Mouse (Mus musculus) NIH3T3 (cell line): ENCODE measurements around the gene Myrip.
"Not testable (repeated sequence)": the region's sequence is repeated elsewhere in the genome, so short reads cannot be mapped to it uniquely, and the experiment has no call there.

ENCODE experiments used
- DNase-seq: peaks from one replicate; pipeline ENCODE4 v3.0.0-alpha.2; 2012; ENCODE audit warnings: low read depth

Myrip gene

DNA sequence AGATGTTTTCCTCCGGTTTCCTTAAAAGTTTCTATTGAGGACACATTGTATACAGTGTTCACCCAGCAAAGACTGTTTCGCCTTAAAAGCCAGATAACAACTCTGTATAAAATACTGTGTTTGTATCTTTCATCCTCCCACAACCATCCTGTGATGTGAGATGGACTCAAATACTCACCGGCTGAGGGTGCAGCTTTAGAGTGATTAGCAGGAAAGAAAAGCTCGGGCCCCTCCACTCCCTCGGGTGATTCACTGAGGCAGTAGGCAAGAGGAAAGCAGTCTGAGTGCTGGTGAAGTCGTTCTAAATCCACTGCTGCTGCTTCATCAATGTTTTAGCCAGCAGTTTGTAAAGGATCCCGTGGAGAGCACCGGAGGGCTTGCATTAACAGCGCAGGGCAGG lies 93.9 kb downstream of the Myrip start:
- no peak for DNase-seq

DNA sequence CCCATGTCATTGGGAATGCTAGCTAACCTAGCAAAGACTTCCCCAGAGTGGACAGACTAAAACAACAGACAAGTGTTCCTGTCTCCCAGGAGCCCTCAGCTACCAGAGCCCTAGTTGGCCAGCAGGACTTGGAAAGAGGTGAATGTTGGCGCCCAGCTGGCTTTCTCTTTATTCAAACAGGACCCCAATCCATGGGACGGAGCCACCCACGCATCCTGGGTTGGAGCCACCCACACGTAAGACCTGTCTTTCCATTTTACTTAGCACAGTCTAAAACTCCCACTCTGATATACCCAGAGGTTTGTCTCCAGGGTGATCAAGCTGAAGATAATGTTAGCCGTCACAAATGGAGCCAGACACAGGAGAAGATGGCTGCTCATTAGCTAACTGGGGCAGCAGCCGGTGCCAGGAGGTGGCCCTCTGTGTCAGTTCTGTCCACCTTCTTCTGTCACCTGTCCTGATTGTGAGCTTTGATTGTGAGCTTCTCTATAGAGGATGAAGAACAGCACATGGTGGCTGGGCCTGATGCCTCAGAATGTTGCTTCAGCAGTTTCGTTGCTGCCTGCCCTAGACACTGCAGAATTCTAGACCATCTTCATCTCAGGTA lies 95.4 kb downstream of the Myrip start:
- no peak for DNase-seq

DNA sequence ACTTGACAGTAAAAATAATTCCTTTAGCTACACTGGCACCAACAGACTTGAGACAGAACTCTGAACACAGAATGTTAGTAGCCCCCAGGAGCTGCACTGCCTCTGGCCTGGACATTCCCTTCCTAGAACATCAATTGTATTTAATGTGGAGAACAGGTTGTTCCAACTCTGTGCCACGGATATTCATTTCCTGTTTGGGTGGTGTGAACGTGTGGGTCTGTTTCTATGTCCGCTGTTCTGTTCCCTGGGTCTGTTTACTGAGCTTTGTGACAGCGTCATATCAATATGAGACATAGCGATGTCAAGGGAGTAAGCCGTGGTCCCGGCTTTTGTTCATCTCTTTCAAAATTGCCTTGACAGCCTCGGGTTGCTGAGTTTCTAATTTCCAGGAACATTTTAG lies 97.0 kb downstream of the Myrip start:
- DNase-seq = no peak

DNA sequence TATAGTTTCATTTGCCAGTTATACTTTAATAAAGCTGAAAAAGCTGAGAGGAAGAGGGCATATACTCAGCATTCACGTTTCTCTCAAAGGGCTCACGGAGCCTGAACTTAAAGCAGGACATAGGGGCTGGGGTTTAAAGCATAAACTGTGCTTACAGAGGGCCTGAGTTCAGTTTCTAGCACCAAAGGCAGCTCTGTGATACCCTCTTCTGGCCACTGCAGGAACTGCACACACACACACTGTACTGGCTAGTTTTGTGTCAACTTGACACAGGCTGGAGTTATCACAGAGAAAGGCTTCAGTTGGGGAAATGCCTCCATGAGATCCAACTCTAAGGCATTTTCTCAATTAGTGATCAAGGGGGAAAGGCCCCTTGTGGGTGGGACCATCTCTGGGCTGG lies 98.2 kb downstream of the Myrip start:
- not testable (repeated sequence) for DNase-seq

DNA sequence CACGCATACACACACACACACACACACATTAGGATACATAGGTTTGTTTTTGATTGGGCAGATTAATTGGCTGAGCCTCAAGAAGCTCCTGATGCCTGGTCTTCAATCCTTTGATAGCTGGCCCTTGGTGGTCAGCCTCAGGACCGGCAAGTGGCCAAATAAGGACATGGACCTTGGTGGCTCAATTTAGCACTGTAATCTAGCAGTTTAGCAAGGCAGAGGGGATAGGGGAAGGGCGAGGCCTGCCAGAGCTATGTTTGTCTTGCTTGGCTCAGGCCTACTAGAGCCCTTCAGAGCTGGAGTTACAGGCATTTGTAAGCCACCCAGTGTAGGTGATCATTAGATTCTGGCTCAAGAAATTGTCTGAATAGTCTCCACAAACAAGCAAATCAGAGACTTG lies 101.1 kb downstream of the Myrip start:
- no peak for DNase-seq

DNA sequence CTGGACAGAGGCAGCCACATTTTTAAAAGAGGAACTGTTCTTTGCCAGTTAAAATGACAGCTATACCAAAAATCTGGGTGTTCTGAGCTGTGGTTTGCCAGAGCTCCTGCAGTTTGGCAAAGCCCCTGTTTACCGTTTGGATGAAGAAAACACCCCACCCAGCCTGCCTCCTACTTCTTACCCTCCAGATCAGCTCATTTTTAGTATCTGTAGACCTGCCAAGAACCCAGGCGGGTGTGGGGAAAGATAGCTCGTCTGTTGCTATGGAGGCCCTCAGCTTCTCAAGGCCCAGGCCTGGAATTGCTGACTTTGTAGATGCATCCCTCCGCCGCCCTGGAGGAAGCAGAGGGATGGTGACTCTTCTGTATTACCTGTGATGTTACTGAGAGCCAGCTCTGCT lies 102.3 kb downstream of the Myrip start:
- DNase-seq = no peak

DNA sequence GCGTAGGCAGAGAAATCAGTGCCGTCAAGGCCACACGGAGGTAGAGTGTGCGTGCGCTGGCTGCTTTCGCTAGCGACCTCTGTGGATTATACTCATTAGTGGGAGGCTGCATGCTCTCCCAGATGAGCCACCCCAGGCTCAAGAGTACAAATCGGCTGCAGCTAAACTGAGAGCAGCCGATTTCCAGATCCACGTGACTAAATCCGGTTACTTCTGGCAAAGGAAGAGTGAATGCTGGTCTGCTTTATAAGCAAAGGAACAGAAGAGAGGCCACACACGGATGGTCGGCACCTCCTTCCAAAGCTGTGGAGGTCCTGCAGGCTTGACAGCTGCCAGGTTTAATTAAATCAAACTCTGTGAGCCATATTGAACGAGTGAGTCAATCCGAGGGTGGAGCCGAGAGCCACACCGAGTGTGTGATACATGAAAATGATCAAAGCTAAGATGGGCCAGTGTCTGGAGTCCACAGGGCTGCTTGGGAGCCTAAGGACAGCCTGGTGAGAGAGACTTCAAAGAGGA lies 108.4 kb downstream of the Myrip start:
- no peak for DNase-seq

DNA sequence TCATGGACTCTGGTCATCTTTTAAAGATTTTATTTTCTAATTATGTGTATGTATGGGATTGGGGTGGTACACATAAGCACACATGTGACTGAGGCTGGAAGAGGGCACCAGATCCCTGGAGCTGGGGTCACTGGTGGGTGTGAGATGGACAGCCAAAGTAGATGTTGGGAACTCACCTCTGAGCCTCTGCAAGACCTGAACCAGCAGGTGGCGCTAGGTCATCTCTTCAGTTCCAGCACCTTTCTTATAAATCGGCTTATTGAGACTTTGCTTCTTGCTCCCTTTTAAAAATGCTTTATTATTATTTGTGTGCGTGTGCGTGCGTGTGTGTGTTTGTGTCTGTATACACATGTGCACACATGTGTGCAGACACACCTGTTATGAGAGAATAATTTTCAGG lies 109.1 kb downstream of the Myrip start:
- DNase-seq = peak; percentile 72

DNA sequence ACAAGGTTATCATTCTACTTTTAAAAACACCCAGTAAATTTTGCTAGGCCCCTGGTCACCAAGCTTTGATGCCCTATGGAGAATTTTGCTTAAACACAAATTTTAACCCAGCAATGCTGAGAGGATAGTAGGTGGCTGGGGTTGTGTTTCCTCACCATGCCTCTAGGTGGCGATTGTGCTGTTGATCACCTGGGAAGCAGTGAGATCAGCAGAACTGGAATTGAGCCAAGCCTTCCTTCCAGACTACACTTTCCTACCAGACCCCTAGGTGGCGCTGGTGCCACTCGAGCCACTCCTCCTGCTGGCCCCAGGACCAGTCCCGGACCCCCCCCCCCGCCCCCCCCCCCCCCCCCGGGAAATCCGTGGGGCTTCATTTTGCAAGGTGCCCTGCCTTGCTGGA lies 114.2 kb downstream of the Myrip start:
- DNase-seq = peak; percentile 72

DNA sequence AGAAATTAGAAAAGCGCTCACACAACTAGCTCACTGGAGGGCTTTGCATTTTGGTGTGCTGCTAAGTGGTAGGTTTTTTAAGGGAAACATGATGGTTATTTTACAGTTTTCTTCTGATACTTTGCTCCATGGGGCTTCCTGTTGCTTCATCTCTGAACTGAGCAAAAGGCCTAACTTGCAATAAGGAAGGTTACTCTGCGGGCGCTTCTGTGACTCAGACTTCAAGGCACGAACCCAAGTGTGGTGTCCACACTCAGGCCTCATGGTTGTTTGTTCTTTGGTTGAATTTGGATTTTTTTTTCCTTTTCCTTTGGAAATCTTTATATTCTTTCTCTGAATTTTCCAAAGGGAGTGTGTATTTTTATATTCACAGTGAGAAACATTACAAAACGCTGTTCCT lies 114.8 kb downstream of the Myrip start:
- peak; percentile 67 for DNase-seq

DNA sequence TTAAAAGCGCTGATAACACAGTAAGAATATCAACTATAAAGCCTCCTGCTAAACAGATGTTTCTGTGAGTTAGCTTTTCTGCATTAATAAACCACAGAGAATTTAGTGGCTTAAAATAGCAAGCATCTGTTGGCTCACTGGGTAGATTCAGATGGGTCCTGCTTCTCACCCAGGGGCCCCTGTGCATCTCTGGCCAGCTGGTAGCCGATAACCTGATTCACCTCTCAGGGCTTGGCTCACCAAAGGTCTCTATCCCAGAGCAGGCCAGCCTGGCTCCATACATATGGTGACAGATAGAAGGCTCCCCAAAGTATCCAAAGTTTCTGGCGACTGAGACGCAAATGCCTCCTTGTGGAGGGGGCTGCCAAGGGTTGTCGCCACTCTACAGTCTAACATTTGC lies 115.4 kb downstream of the Myrip start:
- DNase-seq = no peak

DNA sequence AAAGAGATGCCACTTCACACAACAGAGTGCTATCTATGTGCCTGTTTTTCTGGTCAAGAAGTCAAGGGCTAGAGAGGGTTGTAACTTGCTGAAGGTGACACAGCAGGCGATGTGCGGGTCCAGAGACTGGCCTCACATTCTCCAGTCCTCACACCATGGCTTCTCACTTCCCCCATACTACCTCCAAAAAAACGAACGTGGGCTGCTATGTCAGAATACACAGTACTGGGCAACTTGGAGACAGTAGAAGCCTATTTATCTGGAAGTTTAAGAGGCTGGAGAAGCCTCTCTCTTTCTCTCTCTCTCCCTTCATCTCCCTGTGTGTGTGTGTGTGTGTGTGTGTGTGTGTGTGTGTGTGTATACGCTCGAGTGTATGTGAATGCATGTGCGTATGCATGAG lies 117.3 kb downstream of the Myrip start:
- no peak for DNase-seq

DNA sequence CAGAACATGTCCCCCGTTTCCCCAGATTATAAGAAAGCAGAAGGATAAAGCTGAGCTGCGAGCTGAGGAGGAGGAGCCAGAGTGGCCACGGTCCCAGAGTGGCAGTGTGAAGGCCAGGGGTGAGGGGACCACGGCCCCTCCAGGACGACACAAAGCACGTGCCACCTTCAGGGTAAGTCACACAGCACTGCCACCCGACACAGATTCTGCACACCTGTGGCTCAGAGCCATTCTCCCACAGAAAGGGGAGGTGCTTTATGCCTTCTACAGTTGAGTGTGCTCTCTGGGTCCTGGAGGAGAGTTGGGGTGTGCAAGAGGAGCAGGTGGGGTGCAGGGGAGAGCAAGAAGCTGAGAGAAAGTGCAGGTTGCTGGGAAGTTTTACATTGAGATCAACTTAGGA lies 123.3 kb downstream of the Myrip start:
- no peak for DNase-seq

DNA sequence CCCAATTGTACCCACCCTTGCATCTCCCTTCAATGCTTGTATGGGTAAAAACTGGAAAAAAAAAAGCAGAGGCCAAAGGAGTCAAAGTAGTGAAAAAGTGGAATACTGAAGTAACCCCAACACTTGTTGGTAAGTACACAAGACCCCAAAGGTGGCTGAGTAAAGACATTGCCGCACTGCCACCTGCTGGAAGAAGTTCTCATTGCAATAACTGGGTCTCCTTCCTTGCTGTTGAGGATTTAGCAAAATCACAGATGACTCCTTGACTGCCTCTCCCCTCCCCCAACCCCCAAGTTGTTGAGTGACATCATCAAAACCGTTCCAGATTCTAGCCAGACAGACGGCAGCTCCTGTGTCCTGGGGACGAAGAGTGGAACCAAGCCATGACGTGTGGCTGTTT lies 124.5 kb downstream of the Myrip start:
- DNase-seq = peak; percentile 69

DNA sequence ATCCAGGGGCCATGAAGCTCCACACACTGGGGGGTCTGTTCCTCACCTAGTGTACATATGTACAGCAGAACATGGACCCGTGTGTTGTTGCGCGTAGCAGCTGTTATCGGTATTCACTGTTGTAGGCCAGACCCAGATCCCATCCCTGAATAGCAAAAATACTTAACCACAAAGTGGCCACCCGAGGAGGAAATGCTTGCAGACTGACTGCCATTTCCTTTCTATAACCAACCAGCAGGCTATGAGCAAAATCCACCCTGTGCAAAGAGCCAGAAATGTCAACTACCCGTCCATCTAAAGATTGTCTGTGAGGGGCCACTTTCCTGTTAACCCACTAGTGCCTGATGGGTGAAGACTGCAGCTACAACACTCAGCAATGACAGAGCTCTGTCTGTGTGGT lies 126.9 kb downstream of the Myrip start:
- DNase-seq = no peak

DNA sequence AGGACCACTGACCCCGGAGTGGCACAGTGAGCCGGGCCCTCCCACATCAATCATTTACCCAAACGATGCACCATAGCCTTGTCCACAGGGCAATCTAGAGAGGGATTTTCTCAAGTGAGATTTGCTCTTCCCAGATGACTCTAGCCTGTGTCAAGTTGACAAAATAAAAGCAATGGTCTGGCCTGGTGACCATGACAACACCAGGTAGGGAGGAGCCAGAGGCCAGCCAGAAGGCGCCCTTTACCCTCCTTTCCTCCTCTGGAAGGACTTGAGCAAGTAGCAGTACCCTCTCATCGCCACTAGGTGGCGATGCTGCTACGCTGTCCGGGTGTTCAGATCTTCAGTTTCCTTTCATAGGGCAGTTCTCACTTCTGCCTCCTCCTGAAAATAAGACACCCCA lies 132.4 kb downstream of the Myrip start:
- peak; percentile 87 for DNase-seq

DNA sequence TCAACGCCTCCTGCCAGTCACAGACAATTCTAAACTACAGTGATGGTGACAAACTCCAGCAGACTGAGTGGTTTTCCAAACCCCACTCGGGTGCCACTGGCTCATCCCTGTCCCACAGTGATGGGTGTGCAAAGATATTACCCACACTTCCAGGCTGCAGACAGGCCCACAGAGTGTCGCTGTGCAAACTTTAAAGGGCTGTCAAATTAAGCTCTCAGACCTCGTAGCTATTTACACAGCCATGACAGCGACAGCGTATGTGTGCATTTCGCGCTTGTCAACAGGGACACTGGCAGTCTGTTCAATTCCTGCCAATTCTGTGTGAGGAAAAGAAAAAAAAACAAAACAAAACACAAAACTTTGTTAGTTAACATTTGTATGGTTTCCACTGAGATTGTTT lies 134.5 kb downstream of the Myrip start:
- no peak for DNase-seq

DNA sequence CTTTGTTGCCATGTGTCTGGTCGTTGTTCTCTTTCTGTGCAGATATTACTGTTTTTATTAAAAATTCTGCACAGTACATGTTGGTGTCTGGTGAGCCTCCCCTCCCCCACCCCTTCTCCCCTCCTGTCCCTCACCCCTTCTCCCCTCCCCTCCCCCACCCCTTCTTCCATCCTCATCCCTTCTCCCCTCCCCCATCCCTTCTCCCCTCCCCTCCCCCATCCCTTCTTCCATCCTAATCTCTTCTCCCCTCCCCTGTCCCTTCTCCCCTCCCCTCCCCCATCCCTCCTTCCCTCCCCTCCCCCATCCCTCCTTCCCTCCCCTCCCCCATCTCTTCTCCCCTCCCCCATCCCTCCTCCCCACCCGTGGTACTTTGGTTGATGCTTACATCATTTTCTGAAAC lies 135.5 kb downstream of the Myrip start:
- no peak for DNase-seq

DNA sequence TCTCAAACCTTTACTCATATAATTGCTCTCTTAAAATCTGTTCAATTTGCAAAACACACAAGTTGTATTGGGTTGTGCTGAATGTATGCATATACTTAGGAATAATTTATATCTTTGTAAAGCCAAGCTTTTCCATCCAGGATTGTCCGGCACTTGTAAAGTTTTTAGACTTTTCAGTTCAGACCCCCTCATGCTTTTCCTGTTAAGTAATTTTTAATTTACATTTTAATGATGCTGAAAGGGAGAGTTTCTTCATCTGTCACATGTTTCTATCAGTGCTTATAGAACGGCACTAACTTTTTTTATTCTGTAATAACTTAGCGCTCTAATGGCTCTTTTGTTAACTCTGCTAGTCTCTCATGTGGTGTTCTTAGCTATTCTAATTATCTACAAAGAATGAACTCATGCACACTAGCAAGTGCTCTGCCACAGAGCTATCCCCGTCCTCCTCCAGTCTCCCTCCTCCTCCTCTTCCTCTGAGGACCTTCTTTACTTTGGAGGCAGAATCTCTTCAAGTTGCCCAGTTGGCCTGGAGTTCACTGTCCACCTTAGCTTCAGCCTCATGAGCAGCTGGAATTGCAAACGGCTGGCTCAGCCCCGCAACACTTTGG lies 136.1 kb downstream of the Myrip start:
- no peak for DNase-seq

DNA sequence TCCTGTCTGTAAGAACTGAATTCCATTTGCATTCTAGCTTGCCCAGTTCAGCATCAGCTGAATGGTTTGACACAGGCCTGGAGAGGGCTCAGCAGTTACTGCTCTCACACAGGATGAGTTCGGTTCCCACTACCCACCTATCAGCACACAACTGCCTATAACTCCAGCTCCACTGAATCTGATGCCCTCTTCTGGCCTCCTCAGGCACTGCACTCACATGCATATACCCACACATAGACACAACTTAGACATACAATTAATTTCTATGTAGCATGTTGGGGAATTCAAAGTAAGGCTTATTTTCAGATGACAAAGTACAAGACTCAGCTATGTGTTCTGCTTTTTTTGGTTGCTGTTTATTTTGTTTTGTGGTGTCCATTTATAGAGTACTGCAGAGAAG lies 137.0 kb downstream of the Myrip start:
- DNase-seq = no peak

DNA sequence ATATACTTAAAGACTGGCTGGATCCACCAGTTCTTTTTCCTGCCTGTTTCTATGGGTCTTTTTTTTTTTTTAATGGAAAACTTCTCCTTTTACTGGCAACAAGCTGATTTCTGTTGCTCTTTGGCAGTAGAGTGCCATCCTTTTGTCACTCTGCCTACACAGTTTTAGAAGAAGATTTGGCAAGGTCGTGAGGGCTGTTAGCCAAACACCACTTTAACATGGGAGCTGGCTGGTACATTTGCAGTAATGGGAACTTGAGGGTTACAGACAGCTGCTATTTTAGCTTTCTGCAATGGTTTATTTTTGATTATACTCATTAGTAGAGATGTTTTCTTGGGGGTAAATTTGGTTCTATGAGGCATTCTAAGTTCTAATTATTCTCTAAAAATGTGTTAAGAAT lies 137.5 kb downstream of the Myrip start:
- no peak for DNase-seq

DNA sequence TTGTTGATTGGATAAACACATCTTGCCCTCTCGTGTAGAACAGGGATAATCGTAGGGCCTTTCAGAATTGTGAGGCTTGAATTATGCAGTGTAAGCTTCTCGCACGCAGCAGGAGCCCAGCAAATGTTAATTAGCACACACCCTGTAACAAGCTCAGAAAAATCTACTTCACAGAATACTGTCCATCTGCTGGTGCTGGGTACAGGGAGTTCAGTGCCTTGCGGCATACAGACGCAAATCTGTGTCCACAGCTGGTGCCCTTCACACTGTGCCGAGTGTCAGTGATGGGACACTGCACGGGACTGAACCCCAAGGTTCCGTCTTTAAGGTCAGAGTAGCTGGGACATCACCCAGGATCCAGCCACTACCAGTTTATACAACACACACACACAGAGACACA lies 143.3 kb downstream of the Myrip start:
- DNase-seq = no peak

DNA sequence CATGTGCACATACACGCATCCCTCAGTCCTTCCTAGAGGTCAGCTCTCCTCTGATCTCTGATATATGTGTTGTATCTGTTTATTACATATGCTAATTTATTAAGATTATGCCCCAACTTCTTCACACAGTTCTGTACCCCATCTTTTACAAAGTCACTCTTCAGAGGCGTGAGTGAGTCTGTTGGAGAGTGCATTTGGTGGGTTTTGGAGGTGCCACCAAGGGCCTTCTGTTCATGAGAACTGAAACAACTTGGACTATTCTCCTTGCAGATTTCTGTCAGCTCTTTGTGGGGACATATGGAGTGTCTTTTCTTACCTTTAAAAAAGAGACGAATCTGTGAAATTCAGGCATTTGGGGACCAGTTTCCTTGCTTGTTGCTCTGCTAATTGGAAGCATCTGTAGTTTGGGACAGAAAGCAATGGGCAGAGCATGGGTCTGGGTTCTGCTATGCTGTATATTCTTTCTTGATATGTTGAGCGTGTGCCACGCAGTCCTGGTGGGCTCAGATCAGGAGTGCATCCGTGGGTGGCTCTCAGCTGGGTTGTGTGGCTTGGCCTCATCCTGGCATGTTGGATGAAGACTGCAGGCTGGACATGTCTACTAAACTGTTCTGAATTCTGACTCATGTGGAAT lies 148.5 kb downstream of the Myrip start:
- no peak for DNase-seq
